Mouse (Mus musculus) limb, embryonic 12.5 days (tissue): ENCODE data around the gene Tasp1. TPM values are rescaled to one million over a fixed set of nuclear protein-coding genes. Genes with fewer than 3 reads are reported as not detected.

Experiments
- ATAC-seq: fragments of 200-750 bp; cut with Nextera tagmentation; 2 replicates; pipeline ENCODE4 v1.8.0; 2017; ENCODE audit warnings: low read depth, moderate TSS enrichment; ENCODE audit not compliant: insufficient number of reproducible peaks, insufficient read depth, low FRiP score, low TSS enrichment
- H3K27ac ChIP-seq: fragments of 300-500 bp; sonication (generic); 2 replicates; pipeline ENCODE4 v1.5.1; 2016; ENCODE audit warnings: mild to moderate bottlenecking, moderate library complexity
- H3K27me3 ChIP-seq: fragments of 300-500 bp; sonication (generic); 2 replicates; pipeline ENCODE4 v1.6.1; 2016; ENCODE audit warnings: mild to moderate bottlenecking, moderate library complexity
- H3K36me3 ChIP-seq: fragments of 300-500 bp; sonication (generic); 2 replicates; pipeline ENCODE4 v1.6.1; 2016; ENCODE audit warnings: mild to moderate bottlenecking, moderate library complexity
- H3K4me1 ChIP-seq: fragments of 300-500 bp; sonication (generic); replicated peaks from 2 replicates; pipeline ENCODE4 v1.6.1; 2016
- H3K4me2 ChIP-seq: fragments of 300-500 bp; sonication (generic); 2 replicates; pipeline ENCODE4 v1.6.1; 2016; ENCODE audit warnings: mild to moderate bottlenecking, moderate library complexity
- H3K4me3 ChIP-seq: fragments of 300-500 bp; sonication (generic); replicated peaks from 2 replicates; pipeline ENCODE4 v1.5.1; 2016; ENCODE audit warnings: mild to moderate bottlenecking
- H3K9ac ChIP-seq: fragments of 300-500 bp; sonication (generic); replicated peaks from 2 replicates; pipeline ENCODE4 v1.6.1; 2016; ENCODE audit warnings: mild to moderate bottlenecking, moderate library complexity
- H3K9me3 ChIP-seq: fragments of 300-500 bp; sonication (generic); 2 replicates; pipeline ENCODE4 v1.6.1; 2016; ENCODE audit warnings: mild to moderate bottlenecking, moderate library complexity
- WGBS: fragments of 180-500 bp; shearing (Covaris S2); methylation state at CpG from one replicate; pipeline ENCODE4 v1.1.7; 2016; 5-methylcytosine and 5-hydroxymethylcytosine counted together
- polyA plus RNA-seq: library from polyadenylated mRNA; unstranded; fragments of >200 nt; fragmentation: Nextera tagmentation; extraction: Ambion mirVana; gene quantifications from 2 replicates; pipeline ENCODE4 v1.2.1, GENCODE M21; 2016

Gene Tasp1
- polyA plus RNA-seq, 1 experiment from 2014 or later, result 21.6 TPM

- H3K27me3 ChIP-seq, result no peaks in the 10 kb centered on the region
- H3K27ac ChIP-seq, result 0 out of 2 replicates have a peak overlapping the region, but pooled peaks have one; percentile 41
- 71% methylated on average over 3 of the region's 3 CpGs for WGBS
These were observed 249.3 kb downstream of the Tasp1 start for GRCm38 (mm10) chr2:139817275-139817674.

GRCm38 (mm10) chr2:139807887-139808286 lies 258.7 kb downstream of the Tasp1 start:
- H3K4me3 ChIP-seq, result no peak overlapping the region
- H3K4me1 ChIP-seq, result peaks cover 16% of the 10 kb centered on the region
- WGBS, result 85% methylated on average over 6 of the region's 6 CpGs
- no peaks in the 10 kb centered on the region for H3K36me3 ChIP-seq
- ATAC-seq, result no peak
- H3K9ac ChIP-seq, result no peak overlapping the region
- no peak overlapping the region for H3K27ac ChIP-seq
- H3K4me2 ChIP-seq, result no peak overlapping the region
- no peaks in the 10 kb centered on the region for H3K9me3 ChIP-seq
- H3K27me3 ChIP-seq, result no peaks in the 10 kb centered on the region

More at GRCm38 (mm10) chr2:139817275-139817674, 249.3 kb downstream of the Tasp1 start:
- Histone ChIP-seq H3K9ac (no peak overlapping the region), H3K9me3 (no peaks in the 10 kb centered on the region), H3K4me1 (peaks cover 10% of the 10 kb centered on the region), H3K4me3 (no peak overlapping the region), H3K36me3 (no peaks in the 10 kb centered on the region), H3K4me2 (no peak overlapping the region)
- ATAC-seq, result no peak

DNA sequence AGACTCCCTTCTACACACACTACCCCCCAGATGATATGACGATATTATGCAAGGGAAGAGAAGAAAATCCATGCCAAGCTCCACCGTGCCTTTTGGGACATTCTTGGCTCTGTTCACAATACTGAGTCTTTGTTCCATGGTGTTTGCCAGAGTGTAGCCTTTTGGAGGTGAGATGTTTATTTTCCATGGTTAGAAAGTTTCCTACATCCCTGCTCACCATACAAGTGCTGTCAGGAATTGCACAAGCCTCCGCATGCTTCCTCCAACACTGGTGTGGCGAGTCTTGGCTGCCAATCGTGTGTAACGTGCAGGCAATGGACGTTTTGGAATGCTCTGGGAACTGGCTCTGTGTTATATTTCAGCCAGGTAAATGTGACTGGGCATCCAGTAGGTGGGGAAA lies 262.6 kb downstream of the Tasp1 start:
- no peaks in the 10 kb centered on the region for H3K9me3 ChIP-seq
- ATAC-seq, result no peak
- no peak overlapping the region for H3K4me2 ChIP-seq
- peaks cover 16% of the 10 kb centered on the region for H3K4me1 ChIP-seq
- no peaks in the 10 kb centered on the region for H3K36me3 ChIP-seq
- H3K9ac ChIP-seq, result no peak overlapping the region
- 0 out of 2 replicates have a peak overlapping the region, but pooled peaks have one; percentile 37 for H3K27ac ChIP-seq
- 77% methylated on average over 7 of the region's 7 CpGs for WGBS
- H3K4me3 ChIP-seq, result no peak overlapping the region
- H3K27me3 ChIP-seq, result no peaks in the 10 kb centered on the region

- no peak for ATAC-seq
- Histone ChIP-seq H3K4me3 (no peak overlapping the region), H3K27ac (no peak overlapping the region), H3K4me2 (no peak overlapping the region), H3K27me3 (no peaks in the 10 kb centered on the region), H3K4me1 (peaks cover 6% of the 10 kb centered on the region; the same call in 1 of the 2 replicates), H3K9me3 (no peaks in the 10 kb centered on the region), H3K36me3 (no peaks in the 10 kb centered on the region), H3K9ac (no peak overlapping the region)
- WGBS, result 77% methylated on average over 9 of the region's 9 CpGs
These were observed 274.1 kb downstream of the Tasp1 start for GRCm38 (mm10) chr2:139792345-139793120.

DNA sequence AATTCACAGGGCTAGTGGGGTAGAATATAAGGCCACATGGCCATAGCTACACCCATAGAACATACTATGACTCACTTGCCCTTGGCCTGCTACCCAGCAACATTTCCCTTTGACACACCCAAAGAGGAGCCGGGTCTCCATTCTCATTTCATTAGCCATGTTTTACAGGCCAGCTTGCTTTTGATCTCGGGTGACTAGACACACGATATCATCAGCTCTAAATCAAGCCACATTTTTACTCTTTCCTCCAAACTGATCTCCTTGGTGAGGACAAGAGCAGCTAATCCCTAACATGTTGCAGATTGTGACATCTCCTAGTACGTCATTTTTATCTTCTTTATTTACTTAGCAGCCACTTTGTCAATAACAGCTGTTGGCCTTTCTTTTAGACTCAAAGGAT lies 277.9 kb downstream of the Tasp1 start:
- no peaks in the 10 kb centered on the region for H3K9me3 ChIP-seq
- no peak for ATAC-seq
- no peak overlapping the region for H3K4me2 ChIP-seq
- no peaks in the 10 kb centered on the region; the same call in 1 of the 2 replicates for H3K4me1 ChIP-seq
- H3K9ac ChIP-seq, result no peak overlapping the region
- H3K36me3 ChIP-seq, result no peaks in the 10 kb centered on the region
- no peak overlapping the region for H3K4me3 ChIP-seq
- no peak overlapping the region for H3K27ac ChIP-seq
- H3K27me3 ChIP-seq, result no peaks in the 10 kb centered on the region
- 59% methylated on average over 4 of the region's 4 CpGs for WGBS

DNA sequence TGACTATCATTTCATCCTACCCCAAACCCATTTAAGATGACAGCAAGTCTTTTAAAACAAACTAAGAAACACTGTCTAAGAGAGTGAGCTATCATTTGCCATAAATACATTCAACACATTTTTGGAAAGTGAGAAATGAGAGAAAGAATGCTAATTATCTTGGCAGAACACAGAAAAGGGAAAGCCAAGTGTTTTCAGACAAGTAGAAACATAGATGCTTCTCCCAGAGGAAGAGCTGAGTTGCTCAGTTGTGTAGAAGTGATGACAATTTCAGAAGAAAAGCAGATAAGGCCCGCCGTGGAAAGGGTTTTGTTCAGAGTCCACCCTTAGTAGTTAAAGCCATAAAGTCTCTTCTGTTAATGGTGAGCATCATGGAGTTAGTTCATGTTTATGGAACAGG lies 281.7 kb downstream of the Tasp1 start:
- H3K9me3 ChIP-seq, result no peaks in the 10 kb centered on the region
- no peaks in the 10 kb centered on the region for H3K27me3 ChIP-seq
- H3K27ac ChIP-seq, result no peak overlapping the region
- WGBS, result 79% methylated on average over 2 of the region's 2 CpGs
- ATAC-seq, result no peak
- no peak overlapping the region for H3K4me2 ChIP-seq
- H3K9ac ChIP-seq, result no peak overlapping the region
- no peaks in the 10 kb centered on the region for H3K36me3 ChIP-seq
- H3K4me3 ChIP-seq, result no peak overlapping the region
- no peaks in the 10 kb centered on the region for H3K4me1 ChIP-seq

GRCm38 (mm10) chr2:139784465-139784864 lies 282.1 kb downstream of the Tasp1 start:
- H3K4me1 ChIP-seq, result no peaks in the 10 kb centered on the region
- ATAC-seq, result no peak
- no peaks in the 10 kb centered on the region for H3K27me3 ChIP-seq
- 84% methylated on average over 1 of the region's 1 CpGs for WGBS
- no peak overlapping the region for H3K27ac ChIP-seq
- H3K9me3 ChIP-seq, result no peaks in the 10 kb centered on the region
- no peak overlapping the region for H3K4me2 ChIP-seq
- H3K36me3 ChIP-seq, result no peaks in the 10 kb centered on the region
- no peak overlapping the region for H3K4me3 ChIP-seq
- no peak overlapping the region for H3K9ac ChIP-seq

Other genes starting within 250 kb of the Tasp1 start
- not detected in 2 replicates for gene Gm17374, start 85.2 kb upstream of the Tasp1 start, polyA plus RNA-seq
- 34.1 and 35.9 TPM in 2 replicates for gene Esf1, start 103.8 kb upstream of the Tasp1 start, polyA plus RNA-seq
- 32.0 and 32.4 TPM in 2 replicates for gene Ndufaf5, start 103.8 kb upstream of the Tasp1 start, polyA plus RNA-seq